ENCODE assay signal across 8 mouse cellular contexts in the genomic region with DNA sequence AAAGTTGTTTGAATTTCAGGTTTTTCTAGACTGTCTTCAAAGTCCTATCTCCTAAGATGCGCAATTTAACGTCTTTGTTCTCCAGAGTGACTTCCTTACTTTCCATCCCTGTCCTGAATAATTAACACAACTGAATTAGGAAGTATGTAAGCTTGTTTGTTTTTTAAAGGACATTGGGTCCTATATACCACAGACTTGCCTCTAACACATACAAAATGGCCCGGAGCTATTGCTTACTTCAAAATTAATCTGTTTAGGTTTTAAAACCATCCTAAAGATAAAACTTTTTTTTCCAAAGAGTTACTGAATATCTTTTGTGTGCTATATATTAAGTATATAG. TPM values are rescaled to one million over a fixed set of nuclear protein-coding genes. Genes with fewer than 3 reads are reported as not detected.
DNase-seq lines count a peak whose midpoint lies in the region; ATAC-seq and TF ChIP-seq lines count a peak whose summit lies in the region.

No protein-coding gene starts in this region.

- WGBS in thymus, adult 2 months = 19% methylated on average over 3 of the region's 3 CpGs
- WGBS in liver, embryonic 13.5 days (ENCODE audit: insufficient replicate concordance) = 6% methylated on average over 3 of the region's 3 CpGs
- 11% methylated on average over 3 of the region's 3 CpGs for WGBS in stomach, postnatal 0 days

- peaks cover 2% of the 10 kb centered on the region; the same call in 1 of the 2 replicates for H3K4me1 ChIP-seq in thymus, adult 2 months (replicated peaks; ENCODE audit: control insufficient read depth, insufficient read depth, low read length)
- peaks cover 34% of the 10 kb centered on the region for H3K4me1 ChIP-seq in liver, embryonic 13.5 days (replicated peaks)
- peaks cover 2% of the 10 kb centered on the region; the same call in 1 of the 2 replicates for H3K4me1 ChIP-seq in stomach, postnatal 0 days (replicated peaks; ENCODE audit: control insufficient read depth, insufficient read depth)

- no peaks in the 10 kb centered on the region for H3K36me3 ChIP-seq in thymus, adult 2 months (ENCODE audit: control insufficient read depth, insufficient read depth, low read length)
- peaks cover 6% of the 10 kb centered on the region for H3K36me3 ChIP-seq in liver, embryonic 13.5 days
- no peaks in the 10 kb centered on the region for H3K36me3 ChIP-seq in stomach, postnatal 0 days (ENCODE audit: control insufficient read depth, insufficient read depth, low read length)

- TF ChIP-seq EP300 in stomach, postnatal 0 days (optimal IDR thresholded peaks at IDR 0.05) = no peak

- no peak for TF ChIP-seq CTCF in thymus, adult 2 months (IDR thresholded peaks at IDR 0.05; ENCODE audit: borderline replicate concordance, control insufficient read depth, extremely low read depth, insufficient read depth, low read length, poor library complexity)
- TF ChIP-seq CTCF in stomach, postnatal 0 days (IDR thresholded peaks at IDR 0.05; ENCODE audit: low read depth) = no peak

- peak overlapping the region; percentile 84 for H3K9ac ChIP-seq in liver, embryonic 13.5 days
- peak overlapping the region; percentile 89 for H3K9ac ChIP-seq in stomach, postnatal 0 days (ENCODE audit: low read length)

- no peak for TF ChIP-seq POLR2A in thymus, adult 2 months (IDR thresholded peaks at IDR 0.05; ENCODE audit: control insufficient read depth, extremely low read depth, insufficient read depth, low read length, poor library complexity)

- H3K27me3 ChIP-seq in thymus, adult 2 months (ENCODE audit: control insufficient read depth, insufficient read depth, low read length) = no peaks in the 10 kb centered on the region
- peaks cover 36% of the 10 kb centered on the region for H3K27me3 ChIP-seq in liver, embryonic 13.5 days
- no peaks in the 10 kb centered on the region for H3K27me3 ChIP-seq in stomach, postnatal 0 days (ENCODE audit: control insufficient read depth, insufficient read depth, low read length)

- no peaks in the 10 kb centered on the region for H3K9me3 ChIP-seq in liver, embryonic 13.5 days (replicated peaks)
- H3K9me3 ChIP-seq in stomach, postnatal 0 days (ENCODE audit: control insufficient read depth, low read length) = no peaks in the 10 kb centered on the region

- H3K27ac ChIP-seq in thymus, adult 2 months (ENCODE audit: control insufficient read depth, insufficient read depth, low read length) = no peak overlapping the region
- H3K27ac ChIP-seq in liver, embryonic 13.5 days = peak overlapping the region; percentile 87; the same call in 1 of the 2 replicates
- peak overlapping the region; percentile 96 for H3K27ac ChIP-seq in stomach, postnatal 0 days (replicated peaks)

- peak overlapping the region; percentile 88 for H3K4me3 ChIP-seq in thymus, adult 2 months (ENCODE audit: control insufficient read depth, insufficient read depth, low read length)
- peak overlapping the region; percentile 79 for H3K4me3 ChIP-seq in liver, embryonic 13.5 days (replicated peaks)
- peak overlapping the region; percentile 80 for H3K4me3 ChIP-seq in stomach, postnatal 0 days (ENCODE audit: low read depth, low read length)

- peak overlapping the region; percentile 63 for H3K4me2 ChIP-seq in liver, embryonic 13.5 days
- H3K4me2 ChIP-seq in stomach, postnatal 0 days (replicated peaks; ENCODE audit: low read depth) = peak overlapping the region; percentile 51

- 0 out of 2 replicates have a peak, but pooled peaks have one; percentile 6 for ATAC-seq in frontal cortex, adult (ENCODE audit: low TSS enrichment)
- ATAC-seq in liver, embryonic 13.5 days (ENCODE audit: low read depth) = no peak
- ATAC-seq in stomach, postnatal 0 days (ENCODE audit: low FRiP score, low TSS enrichment) = no peak

- DNase-seq in frontal cortex, postnatal 25 days (ENCODE audit: low spot score in 2 of 2) = no peak
- no peak for DNase-seq in thymus, adult 2 months
- DNase-seq in thymus, postnatal 25 days = no peak
- DNase-seq in liver, embryonic 13.5 days = no peak
- DNase-seq in stomach, postnatal 0 days (ENCODE audit: low spot score) = no peak
- no peak for DNase-seq in testis, postnatal 14 days (ENCODE audit: low spot score)
- no peak for DNase-seq in adrenal gland, postnatal 25 days

RNA-seq across cellular contexts. Expression of a gene that starts 0.2 kb away (rescaled TPM):
- 18.5 and 20.2 TPM in 2 replicates for polyA plus RNA-seq in thymus, adult 2 months (2012; rRNA removed)
- polyA plus RNA-seq in liver, embryonic 13.5 days (2015; fragmentation: Nextera tagmentation; extraction: Ambion mirVana) = 53.3 and 57.1 TPM in 2 replicates
- 134 and 135 TPM in 2 replicates for polyA plus RNA-seq in stomach, postnatal 0 days (2015; fragmentation: Nextera tagmentation; extraction: Ambion mirVana)
- total RNA-seq in adrenal gland, postnatal 25 days (2021) = 132 and 151 TPM in 2 replicates

RNA-seq across cellular contexts. Expression of a gene that starts 7.2 kb away (rescaled TPM):
- polyA plus RNA-seq in thymus, adult 2 months (2012; rRNA removed) = 77.0 and 79.1 TPM in 2 replicates
- 25.8 and 26.7 TPM in 2 replicates for polyA plus RNA-seq in liver, embryonic 13.5 days (2015; fragmentation: Nextera tagmentation; extraction: Ambion mirVana)
- polyA plus RNA-seq in stomach, postnatal 0 days (2015; fragmentation: Nextera tagmentation; extraction: Ambion mirVana) = 25.0 and 26.4 TPM in 2 replicates
- total RNA-seq in adrenal gland, postnatal 25 days (2021) = 47.8 and 50.5 TPM in 2 replicates

RNA-seq across cellular contexts. Expression of a gene that starts 14.0 kb away (rescaled TPM):
- polyA plus RNA-seq in thymus, adult 2 months (2012; rRNA removed) = 71.5 and 78.5 TPM in 2 replicates
- 174 and 175 TPM in 2 replicates for polyA plus RNA-seq in liver, embryonic 13.5 days (2015; fragmentation: Nextera tagmentation; extraction: Ambion mirVana)
- polyA plus RNA-seq in stomach, postnatal 0 days (2015; fragmentation: Nextera tagmentation; extraction: Ambion mirVana) = 16.8 and 21.3 TPM in 2 replicates
- total RNA-seq in adrenal gland, postnatal 25 days (2021) = 41.6 and 54.7 TPM in 2 replicates

RNA-seq across cellular contexts. Expression of a gene that starts 24.9 kb away (rescaled TPM):
- 97.0 and 98.9 TPM in 2 replicates for polyA plus RNA-seq in thymus, adult 2 months (2012; rRNA removed)
- polyA plus RNA-seq in liver, embryonic 13.5 days (2015; fragmentation: Nextera tagmentation; extraction: Ambion mirVana) = 24.9 and 26.5 TPM in 2 replicates
- polyA plus RNA-seq in stomach, postnatal 0 days (2015; fragmentation: Nextera tagmentation; extraction: Ambion mirVana) = 32.9 and 34.2 TPM in 2 replicates
- total RNA-seq in adrenal gland, postnatal 25 days (2021) = 36.9 and 38.1 TPM in 2 replicates

RNA-seq across cellular contexts. Expression of a gene that starts 33.9 kb away (rescaled TPM):
- polyA plus RNA-seq in thymus, adult 2 months (2012; rRNA removed) = 60.8 and 61.5 TPM in 2 replicates
- polyA plus RNA-seq in liver, embryonic 13.5 days (2015; fragmentation: Nextera tagmentation; extraction: Ambion mirVana) = 20.3 and 22.7 TPM in 2 replicates
- 32.8 and 36.3 TPM in 2 replicates for polyA plus RNA-seq in stomach, postnatal 0 days (2015; fragmentation: Nextera tagmentation; extraction: Ambion mirVana)
- 35.9 and 36.5 TPM in 2 replicates for total RNA-seq in adrenal gland, postnatal 25 days (2021)
